Comparison of ENCODE assay signal across 8 mouse cellular contexts in the genomic region with DNA sequence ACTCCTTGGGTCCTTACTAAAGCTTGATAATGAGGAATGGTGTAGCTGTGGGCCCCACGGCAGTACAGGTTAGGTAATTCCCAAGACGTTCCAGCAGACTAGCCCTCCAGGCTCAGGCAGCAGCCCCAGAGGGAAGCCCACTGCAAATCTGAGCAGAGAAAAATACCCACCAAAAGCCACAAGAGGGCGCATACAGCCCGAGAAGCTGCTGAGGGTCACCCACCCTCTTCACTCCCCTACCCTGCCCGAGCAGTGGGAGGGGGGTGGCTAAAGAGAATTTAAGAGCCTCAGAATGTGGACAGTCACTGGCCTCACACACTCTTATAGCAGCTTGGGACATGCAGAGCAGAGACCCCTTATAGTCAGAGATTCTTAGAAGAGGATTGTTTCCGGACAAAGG. TPM values are rescaled to one million over a fixed set of nuclear protein-coding genes. Genes with fewer than 3 reads are reported as not detected.
DNase-seq lines count a peak whose midpoint lies in the region; ATAC-seq and TF ChIP-seq lines count a peak whose summit lies in the region.

No protein-coding gene starts in this region.

- no peaks in the 10 kb centered on the region for H3K9me3 ChIP-seq in CH12.LX (replicated peaks; ENCODE audit: low read length)
- H3K9me3 ChIP-seq in embryonic facial prominence, embryonic 14.5 days (ENCODE audit: control insufficient read depth, low read length), result no peaks in the 10 kb centered on the region
- no peaks in the 10 kb centered on the region for H3K9me3 ChIP-seq in intestine, embryonic 15.5 days
- H3K9me3 ChIP-seq in midbrain, embryonic 13.5 days, result no peaks in the 10 kb centered on the region

- no peak for TF ChIP-seq POLR2A in CH12.LX (IDR thresholded peaks at IDR 0.05; ENCODE audit: low read depth, low read length)

- peaks cover 0 to 36% of the 10 kb centered on the region in 2 experiments for H3K36me3 ChIP-seq in CH12.LX (replicated peaks in 1 of 2; ENCODE audit: control insufficient read depth in 1 of 2, insufficient read depth in 1 of 2, low read length in 1 of 2)
- no peaks in the 10 kb centered on the region for H3K36me3 ChIP-seq in embryonic facial prominence, embryonic 14.5 days (ENCODE audit: control insufficient read depth, insufficient read depth, low read length)
- no peaks in the 10 kb centered on the region for H3K36me3 ChIP-seq in intestine, embryonic 15.5 days
- H3K36me3 ChIP-seq in midbrain, embryonic 13.5 days, result no peaks in the 10 kb centered on the region

- no peak for TF ChIP-seq EP300 in CH12.LX (IDR thresholded peaks at IDR 0.05; ENCODE audit: low read length)

- ATAC-seq in embryonic facial prominence, embryonic 14.5 days (ENCODE audit: low read depth), result peak; percentile 50
- peak; percentile 16; the same call in 1 of the 2 replicates for ATAC-seq in intestine, embryonic 15.5 days
- peak; percentile 52 for ATAC-seq in midbrain, embryonic 13.5 days

- peak; percentile 59 for TF ChIP-seq RAD21 in CH12.LX (IDR thresholded peaks at IDR 0.05; ENCODE audit: low read depth, low read length)

- H3K27ac ChIP-seq in CH12.LX (ENCODE audit: insufficient read depth, low read depth), result no peak overlapping the region
- H3K27ac ChIP-seq in embryonic facial prominence, embryonic 14.5 days (replicated peaks; ENCODE audit: low read depth, low read length), result no peak overlapping the region
- 0 out of 2 replicates have a peak overlapping the region, but pooled peaks have one; percentile 9 for H3K27ac ChIP-seq in intestine, embryonic 15.5 days
- H3K27ac ChIP-seq in midbrain, embryonic 13.5 days, result no peak overlapping the region

- DNase-seq in gastrocnemius, postnatal 14 days, result peak; percentile 34
- DNase-seq in gastrocnemius, adult 8-10 months (ENCODE audit: low spot score in 2 of 2), result no peak
- DNase-seq in CH12.LX (ENCODE audit: extremely low read depth), result peak; percentile 20
- DNase-seq in embryonic facial prominence, embryonic 14.5 days (ENCODE audit: low spot score), result peak; percentile 73
- no peak for DNase-seq in spleen, postnatal 36 days (ENCODE audit: low spot score in 2 of 2)
- no peak for DNase-seq in adrenal gland, adult 2 months

- H3K9ac ChIP-seq in CH12.LX (ENCODE audit: insufficient read depth, low read depth), result no peak overlapping the region
- no peak overlapping the region for H3K9ac ChIP-seq in embryonic facial prominence, embryonic 14.5 days (ENCODE audit: low read depth, low read length)
- no peak overlapping the region for H3K9ac ChIP-seq in intestine, embryonic 15.5 days
- H3K9ac ChIP-seq in midbrain, embryonic 13.5 days (replicated peaks), result no peak overlapping the region; the same call in 1 of the 2 replicates

- H3K79me2 ChIP-seq in CH12.LX (replicated peaks; ENCODE audit: control insufficient read depth, extremely low read depth, insufficient read depth, poor library complexity, severe bottlenecking), result no peaks in the 10 kb centered on the region

- H3K27me3 ChIP-seq in CH12.LX (replicated peaks), result peaks cover 3% of the 10 kb centered on the region
- H3K27me3 ChIP-seq in embryonic facial prominence, embryonic 14.5 days (replicated peaks; ENCODE audit: control insufficient read depth, insufficient read depth, low read length), result peaks cover 27% of the 10 kb centered on the region
- H3K27me3 ChIP-seq in intestine, embryonic 15.5 days (replicated peaks), result peaks cover 19% of the 10 kb centered on the region; the same call in 1 of the 2 replicates
- peaks cover 48% of the 10 kb centered on the region for H3K27me3 ChIP-seq in midbrain, embryonic 13.5 days

- H3K4me2 ChIP-seq in CH12.LX (ENCODE audit: insufficient read depth, low read depth, poor library complexity, severe bottlenecking), result no peak overlapping the region
- no peak overlapping the region for H3K4me2 ChIP-seq in embryonic facial prominence, embryonic 14.5 days (ENCODE audit: low read depth, low read length)
- H3K4me2 ChIP-seq in intestine, embryonic 15.5 days (replicated peaks), result peak overlapping the region; percentile 4; the same call in 1 of the 2 replicates
- no peak overlapping the region for H3K4me2 ChIP-seq in midbrain, embryonic 13.5 days (replicated peaks)

- 12% methylated on average over 6 of the region's 6 CpGs for WGBS in embryonic facial prominence, embryonic 14.5 days
- 13% methylated on average over 6 of the region's 6 CpGs for WGBS in intestine, embryonic 15.5 days
- 6% methylated on average over 6 of the region's 6 CpGs for WGBS in midbrain, embryonic 13.5 days

- dilution Hi-C loops in CH12.LX (cut with MboI; ENCODE audit: extremely low pct_ligation_motif_present, extremely low pct_unique_long_range_greater_than_20kb, low sequenced_read_pairs), result no loop called here

- in situ Hi-C loops in CH12.LX (cut with MboI; ENCODE audit: low pct_ligation_motif_present, low pct_unique_long_range_greater_than_20kb, low sequenced_read_pairs), result no loop called here

- TF ChIP-seq CTCF in CH12.LX (conservative IDR thresholded peaks at IDR 0.05 in 1 of 2, IDR thresholded peaks at IDR 0.05 in 1 of 2; ENCODE audit: low read depth in 2 of 2, low read length in 2 of 2), result peak; percentile 26 to 78; a peak in 2 of 4 replicates

- no peak overlapping the region for H3K4me3 ChIP-seq in CH12.LX (replicated peaks in 1 of 3; ENCODE audit: low read depth in 2 of 3, low read length in 2 of 3, poor library complexity in 1 of 3)
- no peak overlapping the region for H3K4me3 ChIP-seq in embryonic facial prominence, embryonic 14.5 days (ENCODE audit: low read depth, low read length)
- no peak overlapping the region for H3K4me3 ChIP-seq in intestine, embryonic 15.5 days (replicated peaks)
- H3K4me3 ChIP-seq in midbrain, embryonic 13.5 days (replicated peaks), result no peak overlapping the region

- peaks cover 11 to 14% of the 10 kb centered on the region in 2 experiments for H3K4me1 ChIP-seq in CH12.LX (ENCODE audit: control insufficient read depth in 1 of 2, insufficient read depth in 2 of 2)
- H3K4me1 ChIP-seq in embryonic facial prominence, embryonic 14.5 days (ENCODE audit: control insufficient read depth, insufficient read depth, low read length), result peaks cover 31% of the 10 kb centered on the region
- peaks cover 39% of the 10 kb centered on the region for H3K4me1 ChIP-seq in intestine, embryonic 15.5 days (replicated peaks)
- H3K4me1 ChIP-seq in midbrain, embryonic 13.5 days (replicated peaks), result peaks cover 30% of the 10 kb centered on the region

- intact Hi-C loops in gastrocnemius, postnatal 14 days (cut with DNase I; ENCODE audit: low total_unique reads), result no loop called here

RNA-seq across cellular contexts. Expression of gene Rin1, which starts 6.0 kb away (rescaled TPM):
- 1 to 10 TPM in 1 of 2 experiments, under 1 TPM in 1; 0.55 to 1.1 TPM for total RNA-seq in gastrocnemius, postnatal 14 days (2021)
- 1 to 10 TPM in 1 of 4 experiments, under 1 TPM in 3; 0.47 to 1.0 (median 0.75) TPM for total RNA-seq in gastrocnemius, adult 8-10 months (2022)
- total RNA-seq in CH12.LX (2012; rRNA removed), result 0.47 and 0.92 TPM in 2 replicates
- 0.13 and 0.30 TPM in 2 replicates for total RNA-seq in CH12.LX (2014; rRNA removed)
- polyA plus RNA-seq in CH12.LX (2012; ENCODE audit: insufficient read length, low read depth), result 0.74 and 0.89 TPM in 2 replicates
- 2.3 and 3.0 TPM in 2 replicates for polyA plus RNA-seq in embryonic facial prominence, embryonic 14.5 days (2014; fragmentation: Nextera tagmentation; extraction: Ambion mirVana)
- 2.7 and 3.9 TPM in 2 replicates for polyA plus RNA-seq in intestine, embryonic 15.5 days (2015; fragmentation: Nextera tagmentation; extraction: Ambion mirVana)
- 1.3 and 2.1 TPM in 2 replicates for polyA plus RNA-seq in midbrain, embryonic 13.5 days (2015; fragmentation: Nextera tagmentation; extraction: Ambion mirVana)
- 1 to 10 TPM; 3.1 to 9.6 TPM for total RNA-seq in adrenal gland, adult 2 months (2021)
- 8.8 and 11.6 TPM in 2 replicates for polyA plus RNA-seq in adrenal gland, adult 2 months (2012; rRNA removed)

RNA-seq across cellular contexts. Expression of gene Cd248, which starts 11.6 kb away (rescaled TPM):
- total RNA-seq in gastrocnemius, postnatal 14 days (2021), result 10 to 100 TPM; 23.8 to 43.2 TPM
- 1 to 10 TPM; 5.2 to 8.9 (median 7.0) TPM for total RNA-seq in gastrocnemius, adult 8-10 months (2022)
- total RNA-seq in CH12.LX (2012; rRNA removed) (not detected in 2 replicates), CH12.LX (2014; rRNA removed) (not detected in 2 replicates)
- not detected in 2 replicates for polyA plus RNA-seq in CH12.LX (2012; ENCODE audit: insufficient read length, low read depth)
- polyA plus RNA-seq in embryonic facial prominence, embryonic 14.5 days (2014; fragmentation: Nextera tagmentation; extraction: Ambion mirVana), result 138 and 146 TPM in 2 replicates
- polyA plus RNA-seq in intestine, embryonic 15.5 days (2015; fragmentation: Nextera tagmentation; extraction: Ambion mirVana), result 47.7 and 48.0 TPM in 2 replicates
- polyA plus RNA-seq in midbrain, embryonic 13.5 days (2015; fragmentation: Nextera tagmentation; extraction: Ambion mirVana), result 11.0 and 15.2 TPM in 2 replicates
- 10 to 100 TPM; 10.4 to 19.8 TPM for total RNA-seq in adrenal gland, adult 2 months (2021)
- 23.4 and 24.1 TPM in 2 replicates for polyA plus RNA-seq in adrenal gland, adult 2 months (2012; rRNA removed)

RNA-seq across cellular contexts. Expression of gene Brms1, which starts 15.1 kb away (rescaled TPM):
- total RNA-seq in gastrocnemius, postnatal 14 days (2021), result 10 to 100 TPM; 11.1 to 11.3 TPM
- 10 to 100 TPM; 14.8 to 17.6 (median 16.4) TPM for total RNA-seq in gastrocnemius, adult 8-10 months (2022)
- 22.8 and 24.6 TPM in 2 replicates for total RNA-seq in CH12.LX (2012; rRNA removed)
- 30.0 and 36.3 TPM in 2 replicates for total RNA-seq in CH12.LX (2014; rRNA removed)
- 50.9 and 63.7 TPM in 2 replicates for polyA plus RNA-seq in CH12.LX (2012; ENCODE audit: insufficient read length, low read depth)
- polyA plus RNA-seq in embryonic facial prominence, embryonic 14.5 days (2014; fragmentation: Nextera tagmentation; extraction: Ambion mirVana), result 35.0 and 38.7 TPM in 2 replicates
- 37.5 and 44.7 TPM in 2 replicates for polyA plus RNA-seq in intestine, embryonic 15.5 days (2015; fragmentation: Nextera tagmentation; extraction: Ambion mirVana)
- polyA plus RNA-seq in midbrain, embryonic 13.5 days (2015; fragmentation: Nextera tagmentation; extraction: Ambion mirVana), result 52.6 and 58.9 TPM in 2 replicates
- total RNA-seq in adrenal gland, adult 2 months (2021), result 10 to 100 TPM; 28.5 to 28.8 TPM
- polyA plus RNA-seq in adrenal gland, adult 2 months (2012; rRNA removed), result 30.3 and 36.2 TPM in 2 replicates

RNA-seq across cellular contexts. Expression of gene AC124502.3, which starts 17.6 kb away (rescaled TPM):
- under 1 TPM; 0.43 to 0.89 TPM for total RNA-seq in gastrocnemius, postnatal 14 days (2021)
- 1 to 10 TPM in 3 of 4 experiments, under 1 TPM in 1; 0.61 to 1.7 (median 1.4) TPM for total RNA-seq in gastrocnemius, adult 8-10 months (2022)
- 1.3 and 2.1 TPM in 2 replicates for total RNA-seq in CH12.LX (2012; rRNA removed)
- total RNA-seq in CH12.LX (2014; rRNA removed), result 0.15 and 0.22 TPM in 2 replicates
- polyA plus RNA-seq in CH12.LX (2012; ENCODE audit: insufficient read length, low read depth), result 0.29 TPM in 1 of 2 replicates, not detected in the other
- polyA plus RNA-seq in embryonic facial prominence, embryonic 14.5 days (2014; fragmentation: Nextera tagmentation; extraction: Ambion mirVana), result 0.51 and 1.7 TPM in 2 replicates
- 2.4 and 2.8 TPM in 2 replicates for polyA plus RNA-seq in intestine, embryonic 15.5 days (2015; fragmentation: Nextera tagmentation; extraction: Ambion mirVana)
- polyA plus RNA-seq in midbrain, embryonic 13.5 days (2015; fragmentation: Nextera tagmentation; extraction: Ambion mirVana), result 3.9 and 4.3 TPM in 2 replicates
- total RNA-seq in adrenal gland, adult 2 months (2021), result 1 to 10 TPM; 1.6 to 2.6 TPM
- polyA plus RNA-seq in adrenal gland, adult 2 months (2012; rRNA removed), result 0.55 and 0.89 TPM in 2 replicates

RNA-seq across cellular contexts. Expression of gene B4gat1, which starts 17.6 kb away (rescaled TPM):
- total RNA-seq in gastrocnemius, postnatal 14 days (2021), result 10 to 100 TPM; 20.4 to 23.7 TPM
- 10 to 100 TPM; 16.0 to 23.1 (median 19.5) TPM for total RNA-seq in gastrocnemius, adult 8-10 months (2022)
- total RNA-seq in CH12.LX (2012; rRNA removed), result 9.8 and 12.1 TPM in 2 replicates
- total RNA-seq in CH12.LX (2014; rRNA removed), result 6.9 and 7.7 TPM in 2 replicates
- polyA plus RNA-seq in CH12.LX (2012; ENCODE audit: insufficient read length, low read depth), result 5.2 and 5.6 TPM in 2 replicates
- polyA plus RNA-seq in embryonic facial prominence, embryonic 14.5 days (2014; fragmentation: Nextera tagmentation; extraction: Ambion mirVana), result 42.9 and 51.5 TPM in 2 replicates
- 36.1 and 36.2 TPM in 2 replicates for polyA plus RNA-seq in intestine, embryonic 15.5 days (2015; fragmentation: Nextera tagmentation; extraction: Ambion mirVana)
- 52.9 and 54.3 TPM in 2 replicates for polyA plus RNA-seq in midbrain, embryonic 13.5 days (2015; fragmentation: Nextera tagmentation; extraction: Ambion mirVana)
- total RNA-seq in adrenal gland, adult 2 months (2021), result 10 to 100 TPM; 27.8 to 44.9 TPM
- 49.9 and 51.8 TPM in 2 replicates for polyA plus RNA-seq in adrenal gland, adult 2 months (2012; rRNA removed)

Comparison
In these comparisons a context has a peak if more than half of its experiments do, and no peak if none do; other contexts are left out.
1. DNase-seq: peak in gastrocnemius, postnatal 14 days (single experiment), CH12.LX (single experiment) and embryonic facial prominence, embryonic 14.5 days (single experiment); none in gastrocnemius, adult 8-10 months (0 of 2), spleen, postnatal 36 days (0 of 2) and adrenal gland, adult 2 months (single experiment).
2. RNA of gene Cd248, which starts 11.6 kb away (polyA plus RNA-seq): 138 to 146 TPM in embryonic facial prominence, embryonic 14.5 days, 47.7 to 48.0 TPM in intestine, embryonic 15.5 days, 23.4 to 24.1 TPM in adrenal gland, adult 2 months and 11.0 to 15.2 TPM in midbrain, embryonic 13.5 days; not detected in CH12.LX; every median in the first group is over 10 times any median in the second.
3. Peak in every context shown above with its lines, with median percentiles within 50 percentile points of each other: ATAC-seq.